Mouse (Mus musculus): Measurements from ENCODE around the gene Irak3.
A peak's percentile ranks its signal among the peaks of the same experiment; 100 is the strongest.

Gene Irak3

DNA sequence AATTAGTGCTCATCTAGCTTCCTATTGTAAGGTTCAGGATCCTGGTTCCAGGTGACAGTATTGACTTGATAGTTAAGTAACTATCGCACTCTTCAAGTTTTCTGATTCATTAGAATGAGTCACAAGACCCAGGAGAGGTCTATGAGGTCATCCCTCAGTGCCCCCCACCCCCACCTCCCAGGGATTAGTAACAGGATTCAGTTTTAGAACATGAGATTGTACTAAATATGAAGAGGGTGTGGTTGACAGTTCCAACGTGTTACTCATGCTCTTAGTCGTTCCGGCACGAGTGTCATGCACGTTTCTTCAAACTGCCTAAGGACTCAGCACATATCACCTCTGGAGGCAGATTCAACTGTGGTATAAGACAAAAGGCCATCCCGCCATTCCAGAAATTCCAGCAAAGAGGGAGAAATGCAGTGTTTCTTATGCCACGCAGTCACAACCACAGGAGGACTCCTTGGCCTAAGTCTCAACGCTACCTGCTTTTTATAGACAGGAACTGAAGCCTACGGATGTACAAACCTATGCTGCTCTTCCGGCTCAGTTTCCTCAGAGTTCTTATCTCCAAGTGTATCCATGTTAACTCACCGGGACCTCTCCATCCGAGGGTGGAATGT is 2.8 kb upstream of the Irak3 start:
- DNase-seq (ENCODE audit: low spot score in 2 of 2), result no peak

DNA sequence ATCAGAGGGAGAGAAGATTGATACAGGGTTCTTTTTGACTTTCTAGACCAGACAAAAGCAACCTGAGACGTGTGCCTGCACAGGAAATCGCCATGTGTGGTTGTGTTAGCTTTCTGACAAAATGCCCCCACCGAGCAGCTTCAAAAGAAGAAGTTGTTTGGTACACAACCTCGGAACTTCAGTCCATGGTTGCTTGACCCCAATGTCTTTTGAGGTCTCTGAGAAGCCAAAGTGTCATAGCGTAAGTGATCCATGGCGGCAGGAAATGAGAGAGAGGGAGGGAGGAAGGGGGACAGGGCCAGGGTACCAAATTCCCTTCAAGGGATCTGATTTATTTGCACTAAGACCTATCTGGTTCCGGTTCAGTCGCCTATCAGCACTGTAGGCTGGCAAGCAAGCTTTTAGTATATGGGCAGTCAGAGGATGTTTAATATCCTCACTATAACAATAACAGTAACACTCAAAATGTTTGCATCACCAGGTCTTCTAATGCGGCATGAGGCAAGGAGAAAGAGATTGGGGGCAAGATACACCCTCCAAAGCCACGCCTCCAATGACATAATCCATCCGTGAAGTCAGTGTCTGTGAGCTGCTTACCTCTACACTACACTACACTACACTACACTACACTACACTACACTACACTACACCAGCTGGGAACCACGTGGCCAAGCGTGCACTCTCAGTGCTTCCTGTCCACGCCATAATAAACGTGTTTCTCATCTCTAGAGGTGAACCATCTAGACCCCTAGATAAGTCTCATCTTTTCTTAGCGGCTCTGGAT is 729 bp upstream of the Irak3 start:
- DNase-seq (ENCODE audit: low spot score in 2 of 2), result no peak

DNA sequence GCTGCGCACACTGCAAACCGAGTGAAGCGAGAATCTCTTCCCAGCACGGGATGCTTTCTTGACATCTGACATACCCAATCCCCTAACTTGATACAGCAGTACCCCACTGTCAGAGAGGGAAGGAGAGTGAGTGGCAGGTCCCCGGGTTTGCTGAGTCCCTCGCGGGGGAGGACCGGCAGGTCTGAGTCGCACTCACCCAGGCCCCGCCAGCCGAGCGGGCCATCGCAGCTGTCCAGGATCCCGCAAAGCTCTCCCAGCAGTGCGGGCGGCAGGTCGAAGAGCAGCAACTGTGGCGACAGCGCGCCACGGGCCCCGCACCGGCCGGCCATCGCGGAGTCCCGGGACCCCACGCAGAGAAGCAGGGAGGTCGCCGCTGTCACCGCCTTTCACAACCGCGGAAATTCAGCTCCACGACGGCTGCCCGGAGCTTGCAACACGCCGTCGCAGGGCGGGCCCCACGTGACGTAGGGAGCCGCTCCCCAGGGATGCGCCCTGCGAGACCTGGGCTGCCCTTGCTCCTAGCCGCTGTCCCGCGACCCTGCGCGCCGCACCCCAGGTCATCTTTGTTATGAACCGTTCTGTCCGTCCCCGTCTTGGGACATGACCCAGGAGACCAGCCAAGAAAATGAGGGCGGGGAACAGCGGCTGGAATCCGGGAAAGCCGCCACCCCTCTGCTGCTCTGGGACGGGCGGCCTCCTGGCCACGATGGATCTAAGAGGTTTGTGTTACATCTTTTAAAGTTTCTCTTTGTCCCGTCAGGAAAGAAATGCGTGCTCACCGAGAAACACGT is 604 bp downstream of the Irak3 start, which contains the start of gene Tmbim4:
Gene Tmbim4 (plus strand): TSS at position 460 of the 791 bp plus-strand sequence.
- peak in 1 of 2 experiments; percentile 15 for DNase-seq (ENCODE audit: low spot score in 2 of 2)

DNA sequence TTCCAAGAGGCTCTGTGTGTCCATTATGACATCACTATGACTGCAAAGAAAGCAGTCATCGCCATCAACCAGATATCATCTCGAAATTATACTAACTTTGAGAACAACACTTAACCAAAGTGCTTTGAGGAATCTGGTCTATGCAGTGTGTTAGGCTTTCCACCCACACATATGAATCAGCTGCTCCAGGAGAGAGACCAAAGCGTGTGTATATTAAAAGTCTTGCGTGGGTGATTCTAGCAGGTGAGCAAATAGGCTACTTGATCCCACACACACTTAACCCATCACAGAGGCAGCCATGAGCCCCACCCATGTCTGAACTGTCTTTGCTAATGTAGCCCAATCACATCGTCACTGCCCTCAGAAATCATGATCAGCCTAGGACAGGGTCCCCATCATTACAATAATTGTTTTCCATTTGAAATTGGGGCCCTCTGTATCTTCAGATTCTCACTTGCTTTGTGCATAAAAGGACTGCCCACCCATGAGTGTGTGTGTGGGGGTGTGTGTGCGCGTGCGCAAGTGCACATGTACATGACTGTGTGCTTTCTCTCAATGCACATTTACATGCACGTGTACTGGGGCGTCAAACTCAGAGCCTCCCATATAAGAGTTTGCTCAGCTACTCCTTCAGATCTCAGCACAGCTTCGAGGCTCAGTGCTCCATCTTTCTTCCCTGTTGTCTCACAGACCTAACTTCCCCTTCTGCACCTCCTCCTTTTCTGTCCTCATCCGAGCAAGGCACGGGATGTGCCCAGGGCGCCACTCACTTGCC is 4.7 kb downstream of the Irak3 start:
- DNase-seq (ENCODE audit: low spot score in 2 of 2), result no peak

DNA sequence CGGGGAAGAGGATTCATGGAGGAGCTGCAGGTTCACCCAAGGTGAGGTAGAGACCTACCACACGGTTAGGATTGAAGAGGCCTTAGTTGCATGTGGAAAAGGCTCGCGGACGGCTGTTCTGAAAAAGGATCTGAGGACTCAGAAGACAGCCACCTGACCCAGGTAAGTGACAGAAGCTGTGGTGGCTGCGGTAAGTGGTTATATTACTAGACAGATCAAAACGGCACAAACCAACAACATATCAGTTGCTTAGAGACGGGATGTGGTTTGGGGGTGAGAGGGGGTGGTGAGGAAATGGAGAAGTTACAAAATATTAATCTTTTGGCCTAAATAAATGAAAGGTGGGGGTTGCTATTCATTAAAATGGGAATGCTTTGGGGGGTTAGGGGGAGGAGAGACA is 8.7 kb downstream of the Irak3 start:
- no peak for DNase-seq (ENCODE audit: low spot score in 2 of 2)

DNA sequence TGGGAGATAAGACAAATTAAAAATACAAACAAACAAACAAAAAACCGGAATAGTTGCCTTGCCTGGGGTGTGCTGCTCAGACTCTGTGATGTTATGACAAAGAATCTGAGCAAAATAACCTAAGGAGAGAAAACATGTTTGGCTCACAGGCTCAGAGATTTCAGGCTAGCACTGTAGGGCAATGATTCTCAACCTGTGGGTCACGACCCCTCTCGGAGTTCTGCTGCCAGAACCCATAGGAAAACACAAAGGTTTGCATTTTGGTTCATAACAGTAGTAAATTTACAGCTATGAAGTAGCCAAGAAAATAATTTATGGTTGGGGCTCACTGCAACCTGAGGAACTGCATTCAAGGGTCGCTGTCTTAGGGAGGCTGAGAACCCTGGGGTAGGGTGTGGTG is 9.7 kb downstream of the Irak3 start:
- no peak for DNase-seq (ENCODE audit: low spot score in 2 of 2)

DNA sequence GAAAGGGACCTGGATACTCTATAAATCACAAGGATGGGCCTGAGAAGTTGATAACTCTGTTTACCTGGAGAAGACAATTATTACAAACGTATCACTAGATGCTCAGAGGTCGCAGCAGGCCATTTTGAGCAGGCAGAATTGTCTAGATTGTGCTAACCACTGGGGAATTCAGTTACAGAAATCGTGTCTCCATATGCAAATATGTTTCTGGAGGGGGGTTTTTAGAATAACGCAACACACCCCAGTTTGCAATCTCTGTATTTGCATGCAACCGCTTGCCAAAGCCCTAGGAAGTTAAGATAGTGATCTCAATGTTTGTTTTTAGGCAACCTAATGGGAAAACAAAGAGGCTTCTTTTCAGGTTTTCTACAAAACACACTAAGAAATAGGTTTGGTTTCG is 10.8 kb downstream of the Irak3 start:
- DNase-seq (ENCODE audit: low spot score in 2 of 2), result no peak

DNA sequence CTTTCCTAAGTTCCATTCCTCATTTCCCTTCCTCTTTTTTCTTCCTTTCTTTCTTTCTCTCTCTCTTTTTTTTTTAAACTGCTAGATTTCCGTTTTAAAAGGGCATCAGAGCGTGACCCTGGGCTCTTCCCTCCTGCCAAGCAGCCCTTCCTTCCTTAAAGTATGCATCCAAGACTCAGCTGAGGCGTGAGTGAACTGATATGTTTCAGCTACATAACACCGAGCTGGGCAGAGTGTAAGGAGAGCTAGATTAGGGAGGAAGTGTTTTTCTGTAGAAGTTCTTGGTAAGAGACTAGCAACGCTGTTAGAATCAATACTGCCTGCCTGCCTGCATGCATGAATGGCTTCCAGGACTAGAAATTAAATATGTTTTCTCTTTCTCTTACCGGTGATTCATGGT is 12.1 kb downstream of the Irak3 start:
- DNase-seq (ENCODE audit: low spot score in 2 of 2), result no peak

DNA sequence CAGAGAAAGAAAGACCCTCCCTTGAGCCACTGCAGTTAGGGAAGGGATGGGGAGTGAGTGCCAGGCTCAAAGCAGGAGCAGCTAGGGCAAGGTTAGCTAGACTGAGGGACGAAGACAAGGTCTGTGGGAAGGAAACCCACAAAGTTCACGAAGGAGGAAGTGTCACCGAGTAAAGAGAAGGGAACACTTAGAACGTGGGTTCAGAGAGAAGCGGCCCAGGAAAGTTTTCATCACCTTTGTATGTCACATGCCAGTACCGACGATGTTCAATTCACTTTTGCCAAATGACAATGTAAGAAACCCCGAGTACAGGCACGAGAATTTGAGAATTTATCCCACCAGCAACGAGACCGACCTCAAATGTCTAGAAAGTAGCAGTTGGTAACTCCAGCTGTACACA is 12.7 kb downstream of the Irak3 start:
- DNase-seq (ENCODE audit: low spot score in 2 of 2), result no peak

DNA sequence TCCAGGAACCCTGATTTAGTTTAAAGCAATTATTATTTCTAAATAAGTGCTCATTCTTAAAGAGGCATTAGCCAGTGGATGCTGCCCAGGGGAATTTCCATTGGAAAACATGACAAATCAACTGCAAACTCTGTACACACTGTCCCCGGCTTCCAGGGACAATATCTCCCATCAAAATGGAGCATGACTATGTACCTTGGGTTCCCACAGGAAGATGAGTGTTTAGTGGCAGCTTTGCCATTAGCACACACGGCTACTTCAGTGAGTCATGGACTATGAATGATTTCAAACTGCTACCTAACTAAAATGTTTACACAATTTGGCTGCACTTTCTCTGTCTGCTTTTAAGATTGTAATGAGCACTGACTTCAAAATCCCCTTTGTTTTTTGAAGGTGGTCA is 13.4 kb downstream of the Irak3 start:
- no peak for DNase-seq (ENCODE audit: low spot score in 2 of 2)

DNA sequence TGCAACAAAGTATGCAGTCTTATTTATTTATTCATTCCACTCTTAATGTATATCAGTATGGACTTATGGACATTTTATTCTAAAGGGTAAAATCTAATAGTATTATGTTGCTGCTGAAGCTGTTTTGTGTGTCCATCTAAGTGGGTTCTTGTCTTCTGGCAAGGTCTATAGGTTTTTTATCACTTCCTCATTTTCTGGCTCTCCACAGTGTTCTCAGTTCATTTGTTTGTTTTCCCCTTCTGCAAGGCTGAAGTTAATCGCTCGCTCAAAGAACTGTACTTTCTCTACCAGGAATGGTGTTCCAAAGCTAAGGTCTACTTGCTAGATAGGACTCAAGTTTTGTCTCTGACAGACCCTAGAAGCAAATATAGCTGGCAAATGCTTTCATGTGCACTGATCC is 18.6 kb downstream of the Irak3 start:
- DNase-seq (ENCODE audit: low spot score in 2 of 2), result no peak

DNA sequence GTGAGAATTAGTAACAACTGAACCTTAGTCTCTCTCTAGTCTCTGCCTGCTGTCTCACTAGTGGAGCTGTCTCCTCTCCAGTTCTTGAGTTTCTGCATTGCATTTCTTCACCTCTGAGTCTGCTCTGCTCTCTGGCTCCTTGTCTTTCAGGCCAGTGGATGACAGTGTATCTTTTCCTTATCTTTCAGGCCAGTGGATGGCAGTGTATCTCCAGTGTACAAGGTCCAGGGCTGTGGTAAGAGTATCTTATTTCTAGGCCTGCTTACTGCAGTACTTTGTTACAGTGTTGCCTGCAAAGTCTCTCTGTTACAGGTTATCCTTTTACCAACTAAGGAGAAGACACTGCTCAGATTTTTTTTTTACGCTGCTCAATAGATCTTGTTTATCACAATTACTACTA is 19.0 kb downstream of the Irak3 start:
- no peak for DNase-seq (ENCODE audit: low spot score in 2 of 2)

DNA sequence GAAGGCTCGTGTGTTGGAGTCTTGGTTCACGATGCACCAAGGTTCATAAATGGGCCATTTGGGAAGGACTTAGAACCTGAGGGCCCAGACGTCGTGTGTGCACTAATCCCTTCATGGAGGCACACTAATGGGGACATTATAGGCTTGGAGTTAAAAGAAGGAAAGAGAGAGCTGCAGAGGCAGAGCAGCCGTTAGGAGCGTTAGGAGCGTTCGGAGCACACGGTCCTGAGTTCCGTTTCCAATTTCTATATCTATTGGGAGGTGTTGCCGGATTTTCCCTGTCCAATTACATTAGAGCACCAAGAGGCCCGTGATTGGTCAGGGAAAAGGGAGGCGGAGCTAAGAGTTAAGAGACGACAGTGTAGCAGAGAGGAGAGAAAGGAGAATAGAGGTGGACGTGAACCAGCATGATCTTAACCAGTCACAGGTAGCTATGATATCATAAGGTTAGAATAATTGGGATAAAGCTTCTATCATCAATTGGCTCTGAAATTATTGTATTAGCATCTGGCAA is 27.7 kb downstream of the Irak3 start:
- DNase-seq (ENCODE audit: low spot score in 2 of 2), result no peak

DNA sequence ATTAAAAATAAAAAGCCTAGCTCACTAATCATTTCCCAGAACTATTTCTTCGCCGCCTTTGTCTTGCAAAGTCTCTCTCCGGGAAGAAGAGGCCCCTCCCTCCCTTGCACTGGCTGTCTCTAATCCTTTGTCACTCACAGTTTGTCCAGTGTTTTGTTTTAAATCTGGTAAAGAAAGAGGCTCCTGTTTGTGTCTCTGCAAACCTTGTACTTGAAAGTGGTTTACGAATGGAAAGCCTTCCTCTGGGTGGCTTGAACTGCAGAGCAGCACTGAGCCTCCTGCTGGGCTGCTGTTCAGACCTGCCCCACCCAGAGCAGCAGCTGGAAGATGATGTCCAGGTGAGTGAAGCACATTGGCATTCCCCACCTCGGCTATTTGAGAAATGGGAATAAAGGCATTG is 30.6 kb downstream of the Irak3 start:
- no peak for DNase-seq (ENCODE audit: low spot score in 2 of 2)

DNA sequence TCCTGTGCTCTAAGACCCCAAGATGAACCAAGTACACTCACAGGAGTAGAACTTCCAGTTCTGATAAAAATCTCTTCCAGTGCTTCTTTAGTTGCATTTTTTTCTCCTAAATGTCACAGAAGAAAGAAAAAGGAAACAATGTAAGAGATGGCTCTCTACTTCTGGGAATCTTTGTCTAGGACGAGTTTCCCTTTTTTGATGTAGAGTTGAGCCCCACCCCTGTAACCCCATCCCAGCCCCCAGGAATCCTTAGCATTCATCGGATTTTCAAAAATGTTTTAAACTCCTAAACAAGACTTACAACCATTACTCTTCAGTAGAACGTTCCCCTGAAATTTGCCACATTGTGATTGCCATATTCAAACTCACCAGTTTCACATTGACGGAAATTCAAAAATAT is 31.7 kb downstream of the Irak3 start:
- DNase-seq (ENCODE audit: low spot score in 2 of 2), result no peak

DNA sequence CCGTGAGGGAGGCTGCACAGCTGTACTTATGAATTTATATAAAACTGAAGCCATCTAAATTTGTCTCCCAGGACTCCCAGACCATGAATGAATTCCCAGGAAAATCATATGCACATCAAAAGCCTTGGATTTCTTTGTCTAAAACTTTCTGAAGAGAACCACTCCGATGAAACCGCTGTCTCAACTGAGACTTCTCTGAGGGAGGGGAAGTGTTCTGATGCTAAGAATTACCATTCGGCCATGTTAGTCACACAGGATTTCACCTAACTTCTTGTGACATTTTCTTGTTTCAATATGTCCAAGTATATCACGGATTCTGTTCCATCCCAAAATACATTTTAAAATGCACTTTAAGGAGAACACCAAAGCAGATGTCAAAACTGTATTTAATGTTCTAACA is 32.1 kb downstream of the Irak3 start:
- no peak for DNase-seq (ENCODE audit: low spot score in 2 of 2)

DNA sequence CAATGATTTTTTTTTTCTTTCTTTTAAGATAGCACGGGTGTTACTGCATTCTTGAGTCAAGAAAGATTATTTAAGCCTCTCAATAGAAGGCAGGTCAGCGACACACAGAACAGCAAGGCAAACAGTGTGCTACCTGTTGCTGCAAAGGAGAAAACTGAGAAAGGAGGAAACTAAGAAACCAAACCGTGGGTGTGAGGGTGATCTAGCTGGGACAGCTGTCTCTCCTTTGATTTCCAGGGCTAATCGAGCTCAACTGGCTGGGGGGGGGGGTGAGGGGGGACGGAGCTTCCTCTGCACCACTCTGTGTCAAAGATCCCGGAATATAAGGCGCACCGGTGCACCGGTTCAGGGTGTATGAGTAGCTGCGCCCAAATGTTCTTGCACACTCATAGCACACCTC is 32.9 kb downstream of the Irak3 start:
- no peak for DNase-seq (ENCODE audit: low spot score in 2 of 2)

DNA sequence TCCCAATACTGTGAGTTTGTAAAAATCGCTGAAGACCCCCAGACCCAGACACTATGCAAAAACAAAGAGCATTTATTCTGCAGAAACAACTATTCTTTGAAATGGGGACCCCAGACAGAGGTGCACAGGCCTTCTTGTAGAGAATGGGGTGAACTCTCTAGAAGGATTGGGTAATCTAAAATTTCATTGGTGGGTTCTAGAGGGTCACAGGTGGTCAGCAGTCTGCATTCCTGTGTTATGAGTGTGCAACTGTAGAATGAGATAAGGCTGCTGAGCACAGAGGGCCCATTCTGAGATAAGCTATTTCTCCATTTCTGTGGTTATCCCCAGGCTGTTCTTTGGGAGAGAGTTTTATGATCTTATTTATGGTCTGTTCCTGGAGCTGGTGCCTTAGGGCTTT is 33.9 kb downstream of the Irak3 start:
- DNase-seq (ENCODE audit: low spot score in 2 of 2), result no peak

DNA sequence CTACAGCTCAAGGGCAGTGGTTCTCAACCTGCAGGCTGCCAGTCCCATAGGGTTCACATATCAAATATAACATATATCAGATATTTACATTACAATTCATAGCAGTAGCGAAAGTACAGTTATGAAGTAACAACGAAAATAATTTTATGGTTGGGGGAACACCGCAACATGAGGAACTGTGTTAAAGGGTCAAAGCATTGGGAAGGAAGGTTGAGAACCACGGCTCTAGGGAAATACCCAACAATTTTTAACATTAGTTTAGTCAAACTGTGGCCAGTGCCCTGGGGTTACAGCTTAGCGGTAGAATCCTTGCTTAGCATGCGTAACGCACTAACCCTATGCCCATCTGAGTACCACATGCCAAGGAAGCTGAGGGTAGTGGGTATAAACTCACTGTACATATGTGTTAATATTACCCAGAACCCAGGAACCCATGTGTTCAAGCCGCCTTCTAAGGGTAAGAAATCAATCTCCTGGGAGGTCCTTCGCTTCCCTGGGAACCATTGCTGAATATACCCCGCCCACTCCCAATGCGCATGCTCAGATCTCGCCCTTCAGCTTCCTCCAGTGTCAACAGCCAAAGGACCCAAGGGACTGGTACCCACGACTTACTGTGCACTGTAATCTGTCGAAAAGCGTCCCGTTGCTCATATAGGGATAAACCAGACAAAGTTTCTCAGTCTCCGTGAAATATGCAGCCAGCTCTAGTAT is 36.0 kb downstream of the Irak3 start:
- DNase-seq (ENCODE audit: low spot score in 2 of 2), result no peak

DNA sequence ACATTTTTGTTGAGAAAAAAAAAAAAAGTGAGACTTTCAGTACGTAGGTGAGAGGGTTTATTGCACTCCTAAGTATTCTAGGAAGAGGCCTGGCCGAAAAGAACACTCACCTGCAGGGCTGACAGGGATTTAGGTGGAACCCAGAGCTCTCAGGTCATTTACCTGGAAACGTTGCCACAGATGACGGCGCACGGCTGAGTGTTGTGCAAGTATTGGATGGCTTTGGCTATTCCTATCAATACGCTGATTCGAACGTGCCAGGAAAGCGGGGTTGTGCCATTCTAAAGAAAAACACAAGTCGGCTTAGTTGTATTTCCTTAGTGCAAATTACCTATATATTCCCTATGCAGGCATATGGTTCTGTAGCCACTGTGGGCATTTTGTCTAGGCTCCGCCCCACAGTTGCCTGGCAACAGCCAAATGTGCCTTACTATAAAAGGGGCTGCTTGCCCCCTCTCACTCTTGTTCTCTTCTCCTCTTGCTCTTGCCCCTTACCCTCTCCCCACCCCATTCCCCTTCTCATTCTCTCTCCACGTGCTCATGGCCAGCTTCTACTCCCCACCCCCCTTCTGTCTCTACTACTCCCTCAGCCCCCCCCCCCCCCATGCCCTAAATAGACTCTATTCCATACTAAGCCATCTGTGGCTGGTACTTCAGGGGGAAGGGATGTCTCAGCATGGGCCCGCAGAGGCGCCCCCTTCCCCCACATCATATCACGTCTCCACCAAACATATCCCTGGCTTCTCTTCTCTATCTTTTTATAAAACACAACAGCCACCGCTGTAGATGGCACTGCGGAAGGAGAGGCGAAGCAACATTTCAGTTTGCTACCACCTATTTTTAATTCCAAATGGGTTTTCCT is 36.8 kb downstream of the Irak3 start:
- no peak for DNase-seq (ENCODE audit: low spot score in 2 of 2)

All from cerebellum, postnatal 4 days (tissue).